Mouse (Mus musculus) megakaryocyte progenitor cell, adult 5-6 weeks (primary cell): ENCODE results near the gene Tmprss11b. TPM values are rescaled to one million over a fixed set of nuclear protein-coding genes. Genes with fewer than 3 reads are reported as not detected.
A peak's percentile ranks its signal among the peaks of the same experiment; 100 is the strongest.

Experiments
- ATAC-seq: replicated peaks from 2 replicates; pipeline ENCODE4 v1.8.0; 2016; ENCODE audit warnings: mild to moderate bottlenecking, moderate TSS enrichment, inconsistent platforms; ENCODE audit not compliant: poor library complexity
- total RNA-seq, 2 experiments: library from RNA; stranded (forward) in 1 of 2; stranded (reverse) in 1 of 2; fragments of 157-497, 149-512 nt in 1 of 2; fragments of 200-1000 nt in 1 of 2; gene quantifications; 2 replicates each; pipeline versions ENCODE4 v1.2.3 to v1.2.4; 2015 to 2017

Gene Tmprss11b
- not detected in 2 replicates for total RNA-seq (2015)
- not detected in 2 replicates for total RNA-seq (2017)

GRCm38 (mm10) chr5:86676262-86676661 is at the start of gene Tmprss11b:
Tmprss11b (minus strand) TSS chr5:86676362.
- no peak for ATAC-seq

- ATAC-seq = no peak
Observed at GRCm38 (mm10) chr5:86725021-86725420, 48.9 kb upstream of the Tmprss11b start.

DNA sequence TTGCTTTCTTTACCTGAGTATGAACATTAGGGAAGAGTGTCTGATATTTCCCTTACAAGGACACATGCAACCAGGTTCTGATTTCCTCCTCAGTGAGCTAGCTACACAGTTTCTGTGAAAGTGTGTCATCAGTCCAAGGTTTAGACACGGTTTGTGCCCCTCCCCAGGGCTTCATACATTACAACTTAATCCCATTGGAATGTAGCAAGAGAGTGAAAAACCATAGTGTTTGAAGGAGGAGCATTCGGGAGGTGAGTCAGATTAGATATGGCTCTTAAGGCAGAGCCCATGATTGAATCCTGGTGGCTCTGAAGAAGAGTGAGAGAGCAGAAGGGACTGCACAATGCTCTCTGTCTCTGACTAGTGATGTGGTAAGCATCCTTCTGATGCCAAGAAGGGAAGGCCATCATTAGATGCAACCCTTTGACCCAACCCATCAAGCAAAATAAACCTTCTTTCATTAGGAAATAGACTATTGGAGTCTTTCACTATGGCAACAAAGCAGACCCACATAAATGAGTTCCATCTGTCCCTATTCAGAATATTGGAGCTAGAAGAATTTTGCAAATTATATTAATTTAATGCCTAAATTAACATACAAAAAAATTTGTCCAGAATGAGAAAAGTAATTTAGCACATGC is 46.8 kb upstream of the Tmprss11b start:
- ATAC-seq = no peak

DNA sequence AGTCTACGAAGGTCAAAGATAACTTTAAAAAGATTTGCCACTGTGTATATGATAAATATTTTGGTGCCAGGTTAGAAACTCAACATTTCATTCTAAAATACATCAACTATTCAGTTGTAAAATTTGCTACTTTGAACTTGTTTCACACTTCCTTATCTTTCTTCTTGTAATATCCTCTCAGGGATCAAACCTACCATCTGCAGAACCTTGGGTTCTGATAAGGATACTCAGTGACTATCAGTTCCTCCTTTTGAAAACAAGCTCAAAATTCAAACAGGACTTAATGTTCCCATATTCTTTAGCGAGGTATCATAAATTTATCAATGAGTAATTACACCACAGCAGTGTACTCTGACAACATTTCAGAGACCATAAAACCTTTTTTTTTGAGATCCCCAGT is 38.8 kb upstream of the Tmprss11b start:
- no peak for ATAC-seq

DNA sequence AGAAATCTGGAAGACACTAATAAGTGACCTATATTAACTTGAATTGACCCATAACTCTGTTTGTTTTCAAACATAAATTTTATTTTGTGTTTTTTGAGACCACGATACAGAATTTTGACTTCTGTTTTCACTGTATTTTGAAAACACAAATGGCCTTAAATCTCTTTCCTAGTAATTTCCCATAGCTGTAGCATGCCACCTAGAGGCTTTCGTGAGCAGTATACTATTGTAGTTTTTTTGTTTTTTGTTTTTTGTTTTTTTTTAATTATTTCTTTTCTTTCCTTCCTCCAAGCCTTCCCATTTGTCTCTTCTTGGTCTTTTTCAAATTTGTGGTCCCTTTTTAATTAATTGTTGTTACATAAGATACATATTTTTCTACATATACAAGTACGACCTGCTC is 28.8 kb upstream of the Tmprss11b start:
- no peak for ATAC-seq

DNA sequence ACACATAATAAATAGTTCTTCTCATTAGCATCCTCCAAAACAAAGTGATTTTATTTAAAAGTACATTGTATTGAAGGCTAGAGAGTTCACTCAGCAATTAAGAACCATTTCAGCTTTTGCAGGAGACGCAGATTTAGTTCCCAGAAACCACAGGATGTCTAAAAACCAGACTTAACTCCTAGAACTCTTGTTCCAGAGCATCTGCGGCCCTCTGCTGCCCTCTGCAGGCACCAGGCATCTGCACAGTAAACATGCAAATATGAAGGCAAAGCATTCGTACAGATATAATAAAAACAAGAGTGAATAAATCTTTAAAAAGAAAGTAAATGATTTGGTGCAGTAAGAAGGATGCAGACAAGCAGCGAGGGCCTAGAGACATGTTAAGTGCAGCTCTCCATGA is 8.5 kb upstream of the Tmprss11b start:
- ATAC-seq = peak; percentile 58

GRCm38 (mm10) chr5:86649185-86649584 is 27.0 kb downstream of the Tmprss11b start:
- ATAC-seq = 0 out of 2 replicates have a peak, but pooled peaks have one; percentile 52

GRCm38 (mm10) chr5:86640795-86641194 is 35.4 kb downstream of the Tmprss11b start:
- ATAC-seq = no peak

DNA sequence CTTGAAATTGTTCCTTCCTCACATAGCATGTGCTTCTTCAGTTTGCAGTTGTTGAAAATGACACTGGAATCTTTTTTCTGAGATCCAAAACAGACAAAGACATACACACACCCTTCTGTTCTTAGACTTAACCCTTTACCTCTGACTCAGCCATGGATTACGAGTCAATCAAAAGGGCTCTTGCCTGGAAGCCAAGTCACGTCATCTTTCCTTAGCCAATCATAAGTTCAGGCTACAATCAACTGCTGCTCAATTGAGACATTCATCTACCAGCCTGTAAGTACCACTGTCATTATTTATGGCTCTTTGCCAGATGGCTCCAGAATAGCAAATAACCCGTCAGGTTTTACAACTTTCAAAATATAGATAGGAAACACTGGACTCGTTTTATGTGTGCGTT is 43.8 kb downstream of the Tmprss11b start, which contains the start of gene Tmprss11f:
Gene Tmprss11f (minus strand): TSS at position 101 of the 400 bp plus-strand sequence.
- ATAC-seq = no peak

DNA sequence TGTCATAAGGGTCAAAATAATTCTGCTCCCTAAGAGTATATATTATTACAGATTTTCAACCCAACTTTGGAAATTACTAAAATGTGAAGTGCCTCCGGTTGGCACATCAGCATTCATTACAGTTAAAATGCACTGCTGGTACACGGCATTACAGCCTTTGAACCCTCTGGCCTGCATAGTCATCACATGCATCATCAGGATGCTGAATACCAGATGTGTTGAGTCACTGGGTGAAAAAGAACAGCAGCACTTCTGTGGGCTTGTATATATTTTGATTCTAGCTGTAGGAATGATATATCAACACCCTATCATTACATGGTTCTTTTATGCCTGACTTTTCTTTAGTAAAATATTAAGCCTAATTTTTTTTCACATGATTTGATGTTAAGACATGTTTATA is 45.5 kb downstream of the Tmprss11b start:
- ATAC-seq = no peak

DNA sequence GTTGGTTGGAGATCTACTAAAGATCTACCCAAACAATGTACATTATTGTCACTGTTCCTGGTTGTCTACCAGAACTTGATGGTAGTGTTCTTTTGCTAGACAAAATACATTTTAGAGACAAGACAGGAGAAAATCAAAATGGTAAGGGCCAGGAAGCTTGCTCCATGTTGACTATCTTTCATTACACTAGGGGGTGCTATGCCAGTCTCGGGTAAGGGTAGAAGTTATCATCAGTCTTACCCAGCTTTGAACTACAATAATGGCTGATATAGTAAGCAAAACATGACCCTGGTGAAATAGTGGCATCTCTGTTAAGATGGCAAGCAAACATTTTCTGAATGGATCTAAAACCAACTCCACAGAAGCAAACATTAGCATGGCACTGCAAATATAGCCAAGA is 54.4 kb downstream of the Tmprss11b start:
- ATAC-seq = no peak

Other genes starting within 250 kb of the Tmprss11b start
- gene Tmprss11a, start 207.4 kb downstream of the Tmprss11b start, total RNA-seq (2015) = not detected in 2 replicates
- not detected in 2 replicates for gene Tmprss11a, start 207.4 kb downstream of the Tmprss11b start, total RNA-seq (2017)
- not detected in 2 replicates for gene Tmprss11g, start 157.8 kb downstream of the Tmprss11b start, total RNA-seq (2015)
- not detected in 2 replicates for gene Tmprss11g, start 157.8 kb downstream of the Tmprss11b start, total RNA-seq (2017)
- not detected in 2 replicates for gene Tmprss11f, start 43.9 kb downstream of the Tmprss11b start, total RNA-seq (2015)
- gene Tmprss11f, start 43.9 kb downstream of the Tmprss11b start, total RNA-seq (2017) = not detected in 2 replicates
- not detected in 2 replicates for gene Tmprss11e, start 69.5 kb upstream of the Tmprss11b start, total RNA-seq (2015)
- not detected in 2 replicates for gene Tmprss11e, start 69.5 kb upstream of the Tmprss11b start, total RNA-seq (2017)
- 104 and 107 TPM in 2 replicates for gene Ythdc1, start 127.9 kb upstream of the Tmprss11b start, total RNA-seq (2015)
- gene Ythdc1, start 127.9 kb upstream of the Tmprss11b start, total RNA-seq (2017) = 141 and 143 TPM in 2 replicates
- gene Ugt2b34, start 230.6 kb upstream of the Tmprss11b start, total RNA-seq (2015) = not detected in 2 replicates
- not detected in 2 replicates for gene Ugt2b34, start 230.6 kb upstream of the Tmprss11b start, total RNA-seq (2017)